Mouse (Mus musculus) testis, adult 10 weeks (tissue): ENCODE data around the gene Ctsk. TPM values are rescaled to one million over a fixed set of nuclear protein-coding genes. Genes with fewer than 3 reads are reported as not detected.

ENCODE experiments used
- polyA plus RNA-seq: library from polyadenylated mRNA; stranded (reverse); fragments of 350-450 nt; fragmentation: Illumina TruSeq; extraction: RNeasy Lipid Tissue Mini Kit (QIAGEN cat#74804); gene quantifications from one replicate; pipeline ENCODE4 v1.2.3, GENCODE M21; 2014; ENCODE audit warnings: low read depth, low replicate concordance

Gene Ctsk
- polyA plus RNA-seq, result 1.9 TPM

DNA sequence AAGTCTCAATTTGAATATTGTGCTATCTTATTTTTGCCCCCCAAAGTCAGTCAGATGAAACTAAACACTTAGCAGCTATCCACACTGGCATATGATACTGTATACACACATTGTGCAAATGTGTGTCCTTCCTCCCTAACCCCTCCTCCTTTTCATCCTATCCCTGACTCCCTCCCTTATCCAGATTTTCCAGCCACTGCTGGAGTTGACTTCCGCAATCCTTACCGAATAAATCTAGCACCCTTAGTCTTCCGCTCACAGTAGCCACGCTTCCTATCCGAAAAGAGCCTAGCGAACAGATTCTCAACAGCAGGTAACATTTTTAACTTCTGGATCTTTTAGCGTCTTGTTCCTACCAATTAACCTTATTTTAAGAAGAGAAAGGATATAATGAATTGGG is at the start of gene Ctsk:
TSS of gene Ctsk (plus strand) at position 233 of the 400 bp plus-strand sequence.

GRCm38 (mm10) chr3:95526622-95527211 is 27.7 kb downstream of the Ctsk start, which contains the start of gene Ctss:
Ctss (plus strand) TSS chr3:95526786.

Other genes starting within 250 kb of the Ctsk start
- 0.28 TPM for gene Bnipl, start 248.1 kb upstream of the Ctsk start, polyA plus RNA-seq
- 45.4 TPM for gene Mindy1, start 217.9 kb upstream of the Ctsk start, polyA plus RNA-seq
- 8.2 TPM for gene Prune1, start 217.2 kb upstream of the Ctsk start, polyA plus RNA-seq
- gene Anxa9, start 192.1 kb upstream of the Ctsk start, polyA plus RNA-seq, result 3.2 TPM
- 30.2 TPM for gene Cers2, start 184.5 kb upstream of the Ctsk start, polyA plus RNA-seq
- 35.8 TPM for gene Setdb1, start 142.1 kb upstream of the Ctsk start, polyA plus RNA-seq
- gene 4930558C23Rik, start 96.4 kb upstream of the Ctsk start, polyA plus RNA-seq, result 414 TPM
- gene Arnt, start 64.9 kb upstream of the Ctsk start, polyA plus RNA-seq, result 18.7 TPM
- 10.9 TPM for gene Ctss, start 27.5 kb downstream of the Ctsk start, polyA plus RNA-seq
- gene Hormad1, start 60.4 kb downstream of the Ctsk start, polyA plus RNA-seq, result 649 TPM
- gene Golph3l, start 89.7 kb downstream of the Ctsk start, polyA plus RNA-seq, result 29.8 TPM
- 50.6 TPM for gene Ensa, start 125.7 kb downstream of the Ctsk start, polyA plus RNA-seq
- gene Mcl1, start 159.5 kb downstream of the Ctsk start, polyA plus RNA-seq, result 72.5 TPM
- gene Adamtsl4, start 188.7 kb downstream of the Ctsk start, polyA plus RNA-seq, result 0.08 TPM
- 0.95 TPM for gene Ecm1, start 240.3 kb downstream of the Ctsk start, polyA plus RNA-seq